Mouse (Mus musculus) neural tube, embryonic 11.5 days (tissue): ENCODE measurements around the gene Tstd3. TPM values are rescaled to one million over a fixed set of nuclear protein-coding genes. Genes with fewer than 3 reads are reported as not detected.

ENCODE experiments used
- ATAC-seq: fragments of 200-750 bp; cut with Nextera tagmentation; 2 replicates; pipeline ENCODE4 v1.8.0; 2017; ENCODE audit warnings: moderate number of reproducible peaks, mild to moderate bottlenecking, moderate TSS enrichment, moderate library complexity; ENCODE audit not compliant: insufficient read depth, low FRiP score, low TSS enrichment
- DNase-seq: peaks from one replicate; pipeline ENCODE4 v3.0.0-alpha.2; 2015; ENCODE audit warnings: low spot score
- H3K27ac ChIP-seq: fragments of 300-500 bp; sonication (generic); 2 replicates; pipeline ENCODE4 v1.5.1; 2014; ENCODE audit warnings: low read depth, mild to moderate bottlenecking, low read length
- H3K27me3 ChIP-seq: fragments of 300-500 bp; sonication (generic); 2 replicates; pipeline ENCODE4 v1.6.1; 2014; ENCODE audit warnings: mild to moderate bottlenecking, low read length, mixed read lengths; ENCODE audit not compliant: control insufficient read depth, insufficient read depth
- H3K36me3 ChIP-seq: fragments of 300-500 bp; sonication (generic); 2 replicates; pipeline ENCODE4 v1.6.1; 2014; ENCODE audit warnings: mild to moderate bottlenecking, low read length, moderate library complexity, mixed read lengths; ENCODE audit not compliant: control insufficient read depth, insufficient read depth
- H3K4me1 ChIP-seq: fragments of 300-500 bp; sonication (generic); 2 replicates; pipeline ENCODE4 v1.6.1; 2014; ENCODE audit warnings: low read length, mixed read lengths; ENCODE audit not compliant: control insufficient read depth, insufficient read depth
- H3K4me2 ChIP-seq: fragments of 300-500 bp; sonication (generic); 2 replicates; pipeline ENCODE4 v1.6.1; 2014; ENCODE audit warnings: low read depth, mild to moderate bottlenecking, moderate library complexity
- H3K4me3 ChIP-seq: fragments of 300-500 bp; sonication (generic); 2 replicates; pipeline ENCODE4 v1.5.1; 2014; ENCODE audit warnings: low read depth, low read length
- H3K9ac ChIP-seq: fragments of 300-500 bp; sonication (generic); 2 replicates; pipeline ENCODE4 v1.6.1; 2014; ENCODE audit warnings: mild to moderate bottlenecking, low read length
- H3K9me3 ChIP-seq: fragments of 300-500 bp; sonication (generic); 2 replicates; pipeline ENCODE4 v1.6.1; 2016; ENCODE audit warnings: low read length; ENCODE audit not compliant: control insufficient read depth
- WGBS: fragments of 180-500 bp; shearing (Covaris S2); extraction: QIAGEN DNeasy Blood & Tissue Kit; methylation state at CpG from one replicate; pipeline ENCODE4 v1.1.7; 2014; 5-methylcytosine and 5-hydroxymethylcytosine counted together
- polyA plus RNA-seq: library from polyadenylated mRNA; unstranded; fragments of >200 nt; fragmentation: Nextera tagmentation; extraction: Ambion mirVana; gene quantifications from 2 replicates; pipeline ENCODE4 v1.2.1, GENCODE M21; 2014

Tstd3 gene
- polyA plus RNA-seq, 1 experiment from 2014 or later: 27.5 TPM

GRCm38 (mm10) chr4:21726912-21727614 lies 39.9 kb downstream of the Tstd3 start:
- H3K4me2 ChIP-seq: peak overlapping the region; percentile 76
- DNase-seq: peak; percentile 39
- WGBS: 1% methylated on average over 22 of the region's 22 CpGs

GRCm38 (mm10) chr4:21722752-21723334 lies 44.2 kb downstream of the Tstd3 start:
- no peaks in the 10 kb centered on the region for H3K36me3 ChIP-seq
- ATAC-seq: peak; percentile 29; the same call in 1 of the 2 replicates
- H3K9ac ChIP-seq: no peak overlapping the region
- no peaks in the 10 kb centered on the region for H3K9me3 ChIP-seq
- no peak overlapping the region for H3K4me2 ChIP-seq
- no peaks in the 10 kb centered on the region for H3K4me1 ChIP-seq
- DNase-seq: peak; percentile 35
- no peak overlapping the region for H3K4me3 ChIP-seq
- no peaks in the 10 kb centered on the region for H3K27me3 ChIP-seq
- WGBS: 53% methylated on average over 7 of the region's 7 CpGs
- H3K27ac ChIP-seq: no peak overlapping the region

More at GRCm38 (mm10) chr4:21726912-21727614, 39.9 kb downstream of the Tstd3 start:
- Histone ChIP-seq H3K27ac (peak overlapping the region; percentile 63), H3K27me3 (no peaks in the 10 kb centered on the region), H3K36me3 (no peaks in the 10 kb centered on the region), H3K4me3 (peak overlapping the region; percentile 89), H3K9ac (peak overlapping the region; percentile 83), H3K9me3 (no peaks in the 10 kb centered on the region), H3K4me1 (peaks cover 7% of the 10 kb centered on the region)
- ATAC-seq: peak; percentile 49; the same call in 1 of the 2 replicates

GRCm38 (mm10) chr4:21712147-21712546 lies 54.9 kb downstream of the Tstd3 start:
- DNase-seq (peak; percentile 78), ATAC-seq (peak; percentile 31; the same call in 1 of the 2 replicates)
- no peaks in the 10 kb centered on the region for H3K27me3 ChIP-seq
- H3K4me3 ChIP-seq: no peak overlapping the region
- no peak overlapping the region for H3K27ac ChIP-seq
- H3K4me1 ChIP-seq: no peaks in the 10 kb centered on the region
- no peak overlapping the region for H3K9ac ChIP-seq
- H3K9me3 ChIP-seq: no peaks in the 10 kb centered on the region
- WGBS: 7% methylated on average over 13 of the region's 13 CpGs
- no peak overlapping the region; the same call in 1 of the 2 replicates for H3K4me2 ChIP-seq
- no peaks in the 10 kb centered on the region for H3K36me3 ChIP-seq

Other genes starting within 250 kb of the Tstd3 start
- 6.8 and 8.8 TPM in 2 replicates for gene Prdm13, start 81.2 kb downstream of the Tstd3 start, polyA plus RNA-seq
- 68.5 and 79.5 TPM in 2 replicates for gene Ccnc, start 39.5 kb downstream of the Tstd3 start, polyA plus RNA-seq
- 10.7 and 15.2 TPM in 2 replicates for gene Usp45, start 56 bp downstream of the Tstd3 start, polyA plus RNA-seq
- gene Pnisr, start 80.4 kb upstream of the Tstd3 start, polyA plus RNA-seq: 157 and 163 TPM in 2 replicates
- gene Coq3, start 112.5 kb upstream of the Tstd3 start, polyA plus RNA-seq: 12.3 and 13.8 TPM in 2 replicates
- gene Faxc, start 164.1 kb upstream of the Tstd3 start, polyA plus RNA-seq: 27.8 and 31.1 TPM in 2 replicates